Mouse (Mus musculus) intestine, embryonic 15.5 days (tissue): Measurements from ENCODE around the gene Vmn2r17. TPM values are rescaled to one million over a fixed set of nuclear protein-coding genes. Genes with fewer than 3 reads are reported as not detected.

Source experiments
- ATAC-seq: fragments of 200-750 bp; cut with Nextera tagmentation; 2 replicates; pipeline ENCODE4 v1.8.0; 2017; ENCODE audit warnings: moderate TSS enrichment, moderate library complexity
- H3K27ac ChIP-seq: fragments of 300-500 bp; sonication (generic); 2 replicates; pipeline ENCODE4 v1.5.1; 2015; ENCODE audit warnings: mild to moderate bottlenecking, inconsistent platforms
- H3K27me3 ChIP-seq: fragments of 300-500 bp; sonication (generic); replicated peaks from 2 replicates; pipeline ENCODE4 v1.6.1; 2015; ENCODE audit warnings: inconsistent platforms
- H3K36me3 ChIP-seq: fragments of 300-500 bp; sonication (generic); 2 replicates; pipeline ENCODE4 v1.6.1; 2015; ENCODE audit warnings: inconsistent platforms
- H3K4me1 ChIP-seq: fragments of 300-500 bp; sonication (generic); replicated peaks from 2 replicates; pipeline ENCODE4 v1.6.1; 2015; ENCODE audit warnings: inconsistent platforms
- H3K4me2 ChIP-seq: fragments of 300-500 bp; sonication (generic); replicated peaks from 2 replicates; pipeline ENCODE4 v1.6.1; 2015; ENCODE audit warnings: mild to moderate bottlenecking, inconsistent platforms
- H3K4me3 ChIP-seq: fragments of 300-500 bp; sonication (generic); replicated peaks from 2 replicates; pipeline ENCODE4 v1.5.1; 2015; ENCODE audit warnings: inconsistent platforms
- H3K9ac ChIP-seq: fragments of 300-500 bp; sonication (generic); 2 replicates; pipeline ENCODE4 v1.6.1; 2015; ENCODE audit warnings: inconsistent platforms
- H3K9me3 ChIP-seq: fragments of 300-500 bp; sonication (generic); 2 replicates; pipeline ENCODE4 v1.6.1; 2016; ENCODE audit warnings: inconsistent platforms
- WGBS: fragments of 180-500 bp; shearing (Covaris S2); methylation state at CpG from one replicate; pipeline ENCODE4 v1.1.7; 2015; 5-methylcytosine and 5-hydroxymethylcytosine counted together
- polyA plus RNA-seq: library from polyadenylated mRNA; unstranded; fragments of >200 nt; fragmentation: Nextera tagmentation; extraction: Ambion mirVana; gene quantifications from 2 replicates; pipeline ENCODE4 v1.2.1, GENCODE M21; 2015

The Vmn2r17 gene
- not detected in 2 replicates for polyA plus RNA-seq

GRCm38 (mm10) chr5:109419388-109419787 is at the start of gene Vmn2r17:
Gene Vmn2r17, plus strand, starts transcription at chr5:109419688.
- Histone ChIP-seq H3K27ac (no peak within 1 kb of the TSS), H3K36me3 (no peaks in the 10 kb centered on the region), H3K9ac (no peak within 1 kb of the TSS), H3K4me1 (no peaks in the 10 kb centered on the region), H3K27me3 (no peaks in the 10 kb centered on the region), H3K4me2 (no peak within 1 kb of the TSS), H3K4me3 (no peak within 1 kb of the TSS), H3K9me3 (no peaks in the 10 kb centered on the region)
- 63% methylated on average over 2 of the region's 2 CpGs for WGBS
- ATAC-seq, result no peak

- no peaks in the 10 kb centered on the region for H3K4me1 ChIP-seq
- H3K36me3 ChIP-seq, result no peaks in the 10 kb centered on the region
- H3K27me3 ChIP-seq, result no peaks in the 10 kb centered on the region
- H3K9me3 ChIP-seq, result no peaks in the 10 kb centered on the region
- peak overlapping the region; percentile 30; the same call in 1 of the 2 replicates for H3K9ac ChIP-seq
- peak overlapping the region; percentile 55 for H3K4me2 ChIP-seq
- peak; percentile 95 for ATAC-seq
- no peak overlapping the region for H3K27ac ChIP-seq
- H3K4me3 ChIP-seq, result peak overlapping the region; percentile 38
- 20% methylated on average over 19 of the region's 21 CpGs for whole genome bisulfite sequencing
Measured at GRCm38 (mm10) chr5:109466576-109467506, 47.4 kb downstream of the Vmn2r17 start.

GRCm38 (mm10) chr5:109506729-109507128 is 87.2 kb downstream of the Vmn2r17 start:
- H3K36me3 ChIP-seq, result no peaks in the 10 kb centered on the region
- H3K9me3 ChIP-seq, result no peaks in the 10 kb centered on the region
- ATAC-seq, result no peak
- no peak overlapping the region for H3K4me2 ChIP-seq
- no peak overlapping the region for H3K9ac ChIP-seq
- 11% methylated on average over 1 of the region's 1 CpGs for WGBS
- H3K27me3 ChIP-seq, result no peaks in the 10 kb centered on the region
- no peaks in the 10 kb centered on the region for H3K4me1 ChIP-seq
- no peak overlapping the region for H3K4me3 ChIP-seq
- H3K27ac ChIP-seq, result no peak overlapping the region

Other genes with a start within 250 kb of the Vmn2r17 start
- gene Vmn2r13, start 227.5 kb upstream of the Vmn2r17 start, polyA plus RNA-seq, result not detected in 2 replicates
- gene Vmn2r14, start 195.0 kb upstream of the Vmn2r17 start, polyA plus RNA-seq, result not detected in 2 replicates
- not detected in 2 replicates for gene Vmn2r15, start 122.0 kb upstream of the Vmn2r17 start, polyA plus RNA-seq
- gene Vmn2r16, start 89.5 kb upstream of the Vmn2r17 start, polyA plus RNA-seq, result not detected in 2 replicates
- gene Crlf2, start 139.3 kb downstream of the Vmn2r17 start, polyA plus RNA-seq, result 12.3 and 14.1 TPM in 2 replicates